Mouse (Mus musculus): Measurements from ENCODE around the gene Syvn1. TPM values are rescaled to one million over a fixed set of nuclear protein-coding genes. Genes with fewer than 3 reads are reported as not detected.

Syvn1 gene
- polyA plus RNA-seq, 1 experiment: 32.8 TPM

DNA sequence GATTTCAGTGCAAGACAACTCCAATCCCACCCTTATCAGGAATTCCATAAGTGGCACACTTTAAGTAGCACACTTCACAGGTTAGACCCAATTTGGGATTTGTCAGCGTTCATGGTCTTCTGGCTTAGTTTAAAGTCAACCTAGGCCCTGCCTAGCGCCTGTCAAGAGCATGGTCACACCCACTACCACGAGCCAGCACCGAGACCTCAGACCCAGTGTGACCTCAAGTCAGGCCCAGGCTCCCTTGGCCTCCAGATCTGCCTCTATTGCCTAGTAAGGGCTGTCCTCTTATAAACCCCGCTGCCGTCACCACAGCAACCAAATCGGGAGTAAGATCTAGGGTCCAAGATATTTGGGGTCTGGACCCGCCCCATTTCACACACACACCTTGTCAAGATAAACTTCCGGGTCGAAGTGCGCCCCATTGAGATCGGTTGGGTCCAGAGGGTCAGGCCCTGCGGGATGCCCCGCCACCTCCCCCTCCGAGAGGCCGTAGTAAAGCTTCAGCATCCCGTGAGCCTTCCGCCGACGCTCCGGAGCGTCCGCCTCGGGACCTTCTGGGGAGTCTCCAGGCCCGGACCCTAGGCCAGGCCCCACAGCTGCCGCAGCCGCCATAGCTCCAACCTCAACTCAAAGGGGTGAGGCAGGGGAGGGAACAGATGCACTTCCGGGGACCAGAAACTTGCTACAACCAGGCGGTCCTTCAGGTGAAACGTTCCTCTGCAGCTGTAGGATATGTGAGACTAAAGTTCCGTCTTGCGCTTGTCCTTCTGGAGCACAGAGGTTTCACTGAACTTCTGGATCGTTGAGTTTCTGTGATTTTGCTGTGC lies 30.4 kb downstream of the Syvn1 start, which contains the start of gene Vps51:
Vps51 (minus strand) TSS at position 668 of the 830 bp plus-strand sequence.
- H3K4me1 ChIP-seq (ENCODE audit: control insufficient read depth, insufficient read depth, low read length): peaks cover 5% of the 10 kb centered on the region
- WGBS: under 1% methylated on average over 33 of the region's 33 CpGs
- H3K4me3 ChIP-seq (ENCODE audit: insufficient read depth, low read depth, low read length): peak within 1 kb of the TSS; percentile 73
- no peaks in the 10 kb centered on the region for H3K27me3 ChIP-seq (replicated peaks; ENCODE audit: control insufficient read depth, insufficient read depth, low read length)
- DNase-seq: peak; percentile 95
- H3K27ac ChIP-seq (ENCODE audit: insufficient read depth, low read depth, low read length): peak within 1 kb of the TSS; percentile 61
- no peak for TF ChIP-seq POLR2A (IDR thresholded peaks at IDR 0.05; ENCODE audit: low read depth, low read length)
- TF ChIP-seq CTCF (conservative IDR thresholded peaks at IDR 0.05; ENCODE audit: insufficient read depth, insufficient read length, low read depth, low read length): no peak
- H3K36me3 ChIP-seq (ENCODE audit: control insufficient read depth, insufficient read depth, low read length): no peaks in the 10 kb centered on the region

DNA sequence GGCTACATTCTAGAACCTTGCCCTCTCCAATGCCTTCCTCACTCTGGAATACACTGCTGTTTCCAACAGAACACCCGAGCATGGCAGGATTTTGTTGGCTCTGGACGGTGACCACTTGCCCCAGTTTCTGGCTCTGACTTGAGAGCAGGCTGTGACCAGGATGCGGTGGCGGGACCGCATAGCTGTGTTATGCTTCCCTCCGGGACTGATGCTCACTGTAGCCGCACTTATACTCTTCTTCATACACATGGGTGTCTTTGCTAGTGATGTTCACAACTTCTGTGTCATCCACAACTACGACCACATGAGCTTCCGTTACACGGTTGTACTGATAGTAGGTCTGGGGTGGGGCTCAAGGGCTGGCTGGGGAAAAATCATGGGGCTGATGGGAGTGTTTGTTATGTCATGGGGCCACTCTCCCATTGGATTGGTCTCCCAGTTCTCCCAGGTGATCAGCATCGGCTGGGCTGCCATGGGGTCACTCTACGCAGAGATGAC lies 33.7 kb downstream of the Syvn1 start, which contains the start of gene Tmem262:
Tmem262 (plus strand) TSS at position 51 of the 498 bp plus-strand sequence.
- WGBS: 91% methylated on average over 12 of the region's 12 CpGs
- DNase-seq: no peak
- H3K4me3 ChIP-seq (ENCODE audit: insufficient read depth, low read depth, low read length): no peak within 1 kb of the TSS
- peaks cover 5% of the 10 kb centered on the region for H3K4me1 ChIP-seq (ENCODE audit: control insufficient read depth, insufficient read depth, low read length)
- TF ChIP-seq POLR2A (IDR thresholded peaks at IDR 0.05; ENCODE audit: low read depth, low read length) (no peak), CTCF (conservative IDR thresholded peaks at IDR 0.05; ENCODE audit: insufficient read depth, insufficient read length, low read depth, low read length) (no peak)
- no peaks in the 10 kb centered on the region for H3K36me3 ChIP-seq (ENCODE audit: control insufficient read depth, insufficient read depth, low read length)
- H3K27ac ChIP-seq (ENCODE audit: insufficient read depth, low read depth, low read length): no peak within 1 kb of the TSS
- no peaks in the 10 kb centered on the region for H3K27me3 ChIP-seq (replicated peaks; ENCODE audit: control insufficient read depth, insufficient read depth, low read length)

- no peak within 1 kb of the TSS for H3K4me3 ChIP-seq (ENCODE audit: insufficient read depth, low read depth, low read length)
- H3K36me3 ChIP-seq (ENCODE audit: control insufficient read depth, insufficient read depth, low read length): no peaks in the 10 kb centered on the region
- no peaks in the 10 kb centered on the region; the same call in 1 of the 2 replicates for H3K4me1 ChIP-seq (ENCODE audit: control insufficient read depth, insufficient read depth, low read length)
- DNase-seq: no peak
- no peaks in the 10 kb centered on the region for H3K27me3 ChIP-seq (replicated peaks; ENCODE audit: control insufficient read depth, insufficient read depth, low read length)
- no peak for TF ChIP-seq CTCF (conservative IDR thresholded peaks at IDR 0.05; ENCODE audit: insufficient read depth, insufficient read length, low read depth, low read length)
- TF ChIP-seq POLR2A (IDR thresholded peaks at IDR 0.05; ENCODE audit: low read depth, low read length): no peak
- 88% methylated on average over 9 of the region's 9 CpGs for WGBS
- no peak within 1 kb of the TSS for H3K27ac ChIP-seq (ENCODE audit: insufficient read depth, low read depth, low read length)
Measured at GRCm38 (mm10) chr19:6082156-6082555, 35.8 kb downstream of the Syvn1 start, which contains the start of gene Gm28374. Gene Gm28374, minus strand, starts transcription at chr19:6082256.

DNA sequence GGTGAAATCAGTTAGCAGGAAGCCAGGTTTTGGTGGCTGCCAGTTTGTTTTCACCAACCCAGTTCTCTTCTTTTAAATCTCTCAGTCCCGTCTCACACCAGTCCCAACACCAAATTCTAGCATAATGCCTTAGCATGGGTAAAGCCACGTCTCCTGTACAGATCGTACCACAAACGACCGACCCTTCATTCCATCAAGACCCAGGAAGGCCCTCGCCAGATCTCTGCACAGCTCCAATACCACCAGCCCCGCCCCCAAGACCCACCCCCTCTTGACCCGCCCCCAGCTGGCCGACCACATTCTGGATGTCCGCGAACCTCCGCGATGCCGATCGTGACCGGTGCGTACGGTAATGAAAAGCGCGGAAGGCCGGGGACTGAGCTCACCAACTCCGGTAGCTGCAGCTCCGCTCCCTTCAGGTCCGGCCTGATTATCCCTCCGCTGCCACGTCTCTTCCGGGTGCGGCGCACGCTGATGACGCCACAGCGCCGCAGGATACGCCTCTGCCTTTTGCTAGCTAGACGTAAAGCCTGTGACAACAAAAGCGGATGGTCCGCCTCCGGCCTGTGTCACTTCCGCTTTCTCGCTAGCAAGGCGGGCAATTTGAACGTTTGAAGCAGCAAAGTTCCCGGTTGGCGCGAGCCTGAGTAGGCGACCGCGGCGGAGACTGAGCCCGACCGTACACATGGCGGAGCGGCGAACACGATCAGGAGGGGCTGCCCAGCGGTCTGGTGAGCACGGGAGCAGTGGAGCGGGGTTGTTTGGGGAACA lies 38.3 kb downstream of the Syvn1 start, which contains the start of the genes Zfpl1 and Cdca5:
Zfpl1 (minus strand) TSS at position 479 of the 771 bp plus-strand sequence.
Cdca5 (plus strand) TSS at position 506 of the 771 bp plus-strand sequence.
- Histone ChIP-seq H3K4me1 (ENCODE audit: control insufficient read depth, insufficient read depth, low read length) (no peaks in the 10 kb centered on the region; the same call in 1 of the 2 replicates), H3K27me3 (replicated peaks; ENCODE audit: control insufficient read depth, insufficient read depth, low read length) (no peaks in the 10 kb centered on the region), H3K36me3 (ENCODE audit: control insufficient read depth, insufficient read depth, low read length) (no peaks in the 10 kb centered on the region), H3K4me3 (ENCODE audit: insufficient read depth, low read depth, low read length) (peak within 1 kb of the TSS; percentile 66), H3K27ac (ENCODE audit: insufficient read depth, low read depth, low read length) (no peak within 1 kb of the TSS)
- peak; percentile 98 for DNase-seq
- under 1% methylated on average over 58 of the region's 58 CpGs for WGBS
- TF ChIP-seq CTCF (conservative IDR thresholded peaks at IDR 0.05; ENCODE audit: insufficient read depth, insufficient read length, low read depth, low read length) (no peak), POLR2A (IDR thresholded peaks at IDR 0.05; ENCODE audit: low read depth, low read length) (peak; percentile 58)

DNA sequence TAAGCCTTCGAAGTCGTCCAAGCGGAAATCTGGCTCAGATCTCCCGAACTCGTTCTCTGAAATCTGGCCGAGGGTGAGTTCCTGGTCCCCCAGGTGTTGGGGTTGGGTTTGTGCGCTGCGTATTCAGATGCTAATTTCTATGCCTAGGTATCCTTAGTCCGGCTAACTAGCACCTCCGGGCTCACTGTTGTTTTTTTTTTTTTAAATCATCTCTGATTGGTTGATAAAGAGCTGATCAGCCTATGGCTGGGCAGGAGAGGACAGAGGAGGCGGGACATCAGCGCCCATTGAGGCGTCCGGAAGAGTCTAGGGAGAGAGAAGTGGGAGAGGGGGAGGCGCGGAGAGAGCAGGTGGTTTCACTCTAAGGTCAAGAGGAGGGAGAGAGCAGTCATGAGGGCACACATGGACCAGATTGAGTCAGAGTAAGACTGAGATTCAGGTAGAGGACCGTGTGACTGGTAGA lies 39.1 kb downstream of the Syvn1 start:
- Histone ChIP-seq H3K4me3 (ENCODE audit: insufficient read depth, low read depth, low read length) (peak overlapping the region; percentile 44), H3K36me3 (ENCODE audit: control insufficient read depth, insufficient read depth, low read length) (no peaks in the 10 kb centered on the region), H3K27ac (ENCODE audit: insufficient read depth, low read depth, low read length) (no peak overlapping the region), H3K4me1 (ENCODE audit: control insufficient read depth, insufficient read depth, low read length) (no peaks in the 10 kb centered on the region; the same call in 1 of the 2 replicates), H3K27me3 (replicated peaks; ENCODE audit: control insufficient read depth, insufficient read depth, low read length) (no peaks in the 10 kb centered on the region)
- under 1% methylated on average over 17 of the region's 17 CpGs for WGBS
- DNase-seq: peak; percentile 68
- TF ChIP-seq CTCF (conservative IDR thresholded peaks at IDR 0.05; ENCODE audit: insufficient read depth, insufficient read length, low read depth, low read length): no peak
- TF ChIP-seq POLR2A (IDR thresholded peaks at IDR 0.05; ENCODE audit: low read depth, low read length): no peak

- no peaks in the 10 kb centered on the region; the same call in 1 of the 2 replicates for H3K4me1 ChIP-seq (ENCODE audit: control insufficient read depth, insufficient read depth, low read length)
- no peaks in the 10 kb centered on the region for H3K36me3 ChIP-seq (ENCODE audit: control insufficient read depth, insufficient read depth, low read length)
- H3K4me3 ChIP-seq (ENCODE audit: insufficient read depth, low read depth, low read length): no peak overlapping the region
- 90% methylated on average over 13 of the region's 13 CpGs for WGBS
- H3K27me3 ChIP-seq (replicated peaks; ENCODE audit: control insufficient read depth, insufficient read depth, low read length): no peaks in the 10 kb centered on the region
- no peak for TF ChIP-seq CTCF (conservative IDR thresholded peaks at IDR 0.05; ENCODE audit: insufficient read depth, insufficient read length, low read depth, low read length)
- no peak for TF ChIP-seq POLR2A (IDR thresholded peaks at IDR 0.05; ENCODE audit: low read depth, low read length)
- H3K27ac ChIP-seq (ENCODE audit: insufficient read depth, low read depth, low read length): no peak overlapping the region
- no peak for DNase-seq
Measured at GRCm38 (mm10) chr19:6088841-6089240, 42.5 kb downstream of the Syvn1 start.

All from kidney, adult 2 months (tissue).